Mouse (Mus musculus) stomach, embryonic 16.5 days (tissue): Measurements from ENCODE around the gene Rpa1. TPM values are rescaled to one million over a fixed set of nuclear protein-coding genes. Genes with fewer than 3 reads are reported as not detected.

Experiments used
- ATAC-seq: fragments of 200-750 bp; cut with Nextera tagmentation; 2 replicates; pipeline ENCODE4 v1.8.0; 2017; ENCODE audit warnings: moderate number of reproducible peaks, moderate TSS enrichment; ENCODE audit not compliant: insufficient read depth, low FRiP score
- H3K27ac ChIP-seq: fragments of 300-500 bp; sonication (generic); 2 replicates; pipeline ENCODE4 v1.5.1; 2014; ENCODE audit warnings: low read length
- H3K27me3 ChIP-seq: fragments of 300-500 bp; sonication (generic); 2 replicates; pipeline ENCODE4 v1.6.1; 2014; ENCODE audit warnings: low read length, control low read depth, mixed read lengths; ENCODE audit not compliant: control insufficient read depth, insufficient read depth
- H3K36me3 ChIP-seq: fragments of 300-500 bp; sonication (generic); 2 replicates; pipeline ENCODE4 v1.6.1; 2014; ENCODE audit warnings: low read length; ENCODE audit not compliant: control insufficient read depth, insufficient read depth
- H3K4me1 ChIP-seq: fragments of 300-500 bp; sonication (generic); 2 replicates; pipeline ENCODE4 v1.6.1; 2014; ENCODE audit warnings: low read length, control low read depth, mixed read lengths; ENCODE audit not compliant: control insufficient read depth, insufficient read depth
- H3K4me2 ChIP-seq: fragments of 300-500 bp; sonication (generic); 2 replicates; pipeline ENCODE4 v1.6.1; 2014; ENCODE audit warnings: low read depth, low read length, mixed read lengths
- H3K4me3 ChIP-seq: fragments of 300-500 bp; sonication (generic); replicated peaks from 2 replicates; pipeline ENCODE4 v1.5.1; 2014; ENCODE audit warnings: mild to moderate bottlenecking, low read length
- H3K9ac ChIP-seq: fragments of 300-500 bp; sonication (generic); 2 replicates; pipeline ENCODE4 v1.6.1; 2014; ENCODE audit warnings: low read length
- H3K9me3 ChIP-seq: fragments of 300-500 bp; sonication (generic); replicated peaks from 2 replicates; pipeline ENCODE4 v1.6.1; 2016; ENCODE audit warnings: low read length, control low read depth; ENCODE audit not compliant: control insufficient read depth
- WGBS: fragments of 180-500 bp; shearing (Covaris S2); extraction: QIAGEN DNeasy Blood & Tissue Kit; methylation state at CpG from one replicate; pipeline ENCODE4 v1.1.7; 2014; 5-methylcytosine and 5-hydroxymethylcytosine counted together
- polyA plus RNA-seq: library from polyadenylated mRNA; unstranded; fragments of >200 nt; fragmentation: Nextera tagmentation; extraction: Ambion mirVana; gene quantifications from 2 replicates; pipeline ENCODE4 v1.2.1, GENCODE M21; 2015

Gene Rpa1
- polyA plus RNA-seq, 1 experiment from 2014 or later, result 111 TPM

- H3K4me1 ChIP-seq, result peaks cover 13% of the 10 kb centered on the region
- H3K27ac ChIP-seq, result no peak overlapping the region
- H3K36me3 ChIP-seq, result no peaks in the 10 kb centered on the region
- H3K9ac ChIP-seq, result no peak overlapping the region
- no peak overlapping the region for H3K4me2 ChIP-seq
- no peak overlapping the region for H3K4me3 ChIP-seq
- H3K9me3 ChIP-seq, result no peaks in the 10 kb centered on the region
- WGBS, result 88% methylated on average over 6 of the region's 6 CpGs
- no peak for ATAC-seq
- no peaks in the 10 kb centered on the region for H3K27me3 ChIP-seq
Observed at GRCm38 (mm10) chr11:75264550-75264949, 83.6 kb downstream of the Rpa1 start.

GRCm38 (mm10) chr11:75263964-75264312, 84.2 kb downstream of the Rpa1 start:
- Histone ChIP-seq H3K27me3 (no peaks in the 10 kb centered on the region), H3K9ac (no peak overlapping the region), H3K27ac (no peak overlapping the region), H3K4me1 (peaks cover 13% of the 10 kb centered on the region), H3K4me2 (no peak overlapping the region), H3K9me3 (no peaks in the 10 kb centered on the region), H3K36me3 (no peaks in the 10 kb centered on the region), H3K4me3 (no peak overlapping the region)
- ATAC-seq, result no peak
- WGBS, result 65% methylated on average over 6 of the region's 6 CpGs

GRCm38 (mm10) chr11:75263274-75263963, 84.7 kb downstream of the Rpa1 start:
- Histone ChIP-seq H3K9me3 (no peaks in the 10 kb centered on the region), H3K4me1 (peaks cover 13% of the 10 kb centered on the region), H3K9ac (peak overlapping the region; percentile 28; the same call in 1 of the 2 replicates), H3K4me2 (no peak overlapping the region), H3K27ac (peak overlapping the region; percentile 75), H3K36me3 (no peaks in the 10 kb centered on the region), H3K27me3 (no peaks in the 10 kb centered on the region), H3K4me3 (no peak overlapping the region)
- 0 out of 2 replicates have a peak, but pooled peaks have one; percentile 20 for ATAC-seq
- WGBS, result 56% methylated on average over 15 of the region's 15 CpGs

GRCm38 (mm10) chr11:75262791-75263190, 85.3 kb downstream of the Rpa1 start:
- no peaks in the 10 kb centered on the region for H3K36me3 ChIP-seq
- no peaks in the 10 kb centered on the region for H3K27me3 ChIP-seq
- peak overlapping the region; percentile 75 for H3K27ac ChIP-seq
- 42% methylated on average over 5 of the region's 5 CpGs for WGBS
- no peak overlapping the region for H3K4me3 ChIP-seq
- peaks cover 13% of the 10 kb centered on the region for H3K4me1 ChIP-seq
- H3K9ac ChIP-seq, result peak overlapping the region; percentile 28; the same call in 1 of the 2 replicates
- no peaks in the 10 kb centered on the region for H3K9me3 ChIP-seq
- no peak for ATAC-seq
- no peak overlapping the region for H3K4me2 ChIP-seq

GRCm38 (mm10) chr11:75262181-75262580, 85.9 kb downstream of the Rpa1 start:
- H3K9ac ChIP-seq, result no peak overlapping the region
- no peaks in the 10 kb centered on the region for H3K27me3 ChIP-seq
- no peak overlapping the region for H3K4me3 ChIP-seq
- no peak overlapping the region for H3K4me2 ChIP-seq
- 58% methylated on average over 3 of the region's 3 CpGs for WGBS
- peaks cover 13% of the 10 kb centered on the region for H3K4me1 ChIP-seq
- no peak for ATAC-seq
- no peaks in the 10 kb centered on the region for H3K9me3 ChIP-seq
- H3K36me3 ChIP-seq, result no peaks in the 10 kb centered on the region
- H3K27ac ChIP-seq, result no peak overlapping the region

GRCm38 (mm10) chr11:75261730-75262129, 86.4 kb downstream of the Rpa1 start:
- peaks cover 13% of the 10 kb centered on the region for H3K4me1 ChIP-seq
- 90% methylated on average over 4 of the region's 4 CpGs for WGBS
- no peak overlapping the region for H3K4me2 ChIP-seq
- no peaks in the 10 kb centered on the region for H3K27me3 ChIP-seq
- no peaks in the 10 kb centered on the region for H3K36me3 ChIP-seq
- no peak for ATAC-seq
- no peak overlapping the region for H3K4me3 ChIP-seq
- no peak overlapping the region for H3K27ac ChIP-seq
- no peak overlapping the region for H3K9ac ChIP-seq
- no peaks in the 10 kb centered on the region for H3K9me3 ChIP-seq

- H3K4me3 ChIP-seq, result no peak overlapping the region
- peaks cover 13% of the 10 kb centered on the region for H3K4me1 ChIP-seq
- no peaks in the 10 kb centered on the region for H3K9me3 ChIP-seq
- no peak for ATAC-seq
- H3K27me3 ChIP-seq, result no peaks in the 10 kb centered on the region
- no peaks in the 10 kb centered on the region for H3K36me3 ChIP-seq
- no peak overlapping the region for H3K27ac ChIP-seq
- 93% methylated on average over 2 of the region's 2 CpGs for WGBS
- no peak overlapping the region for H3K9ac ChIP-seq
- H3K4me2 ChIP-seq, result no peak overlapping the region
Observed at GRCm38 (mm10) chr11:75261016-75261415, 87.1 kb downstream of the Rpa1 start.

GRCm38 (mm10) chr11:75259996-75260561, 88.0 kb downstream of the Rpa1 start:
- peaks cover 13% of the 10 kb centered on the region for H3K4me1 ChIP-seq
- no peak overlapping the region for H3K4me2 ChIP-seq
- WGBS, result 75% methylated on average over 10 of the region's 10 CpGs
- H3K9ac ChIP-seq, result peak overlapping the region; percentile 11; the same call in 1 of the 2 replicates
- no peak overlapping the region for H3K4me3 ChIP-seq
- H3K9me3 ChIP-seq, result no peaks in the 10 kb centered on the region
- no peak for ATAC-seq
- H3K36me3 ChIP-seq, result no peaks in the 10 kb centered on the region
- H3K27ac ChIP-seq, result no peak overlapping the region
- no peaks in the 10 kb centered on the region for H3K27me3 ChIP-seq

- H3K4me2 ChIP-seq, result no peak overlapping the region
- 64% methylated on average over 6 of the region's 6 CpGs for WGBS
- no peaks in the 10 kb centered on the region for H3K27me3 ChIP-seq
- no peaks in the 10 kb centered on the region for H3K36me3 ChIP-seq
- H3K9me3 ChIP-seq, result no peaks in the 10 kb centered on the region
- H3K4me3 ChIP-seq, result no peak overlapping the region
- no peak overlapping the region for H3K9ac ChIP-seq
- H3K4me1 ChIP-seq, result peaks cover 19% of the 10 kb centered on the region
- no peak overlapping the region for H3K27ac ChIP-seq
- no peak for ATAC-seq
Observed at GRCm38 (mm10) chr11:75259416-75259815, 88.7 kb downstream of the Rpa1 start.
